Mouse (Mus musculus): ENCODE measurements around the gene Upk3bl.

DNA sequence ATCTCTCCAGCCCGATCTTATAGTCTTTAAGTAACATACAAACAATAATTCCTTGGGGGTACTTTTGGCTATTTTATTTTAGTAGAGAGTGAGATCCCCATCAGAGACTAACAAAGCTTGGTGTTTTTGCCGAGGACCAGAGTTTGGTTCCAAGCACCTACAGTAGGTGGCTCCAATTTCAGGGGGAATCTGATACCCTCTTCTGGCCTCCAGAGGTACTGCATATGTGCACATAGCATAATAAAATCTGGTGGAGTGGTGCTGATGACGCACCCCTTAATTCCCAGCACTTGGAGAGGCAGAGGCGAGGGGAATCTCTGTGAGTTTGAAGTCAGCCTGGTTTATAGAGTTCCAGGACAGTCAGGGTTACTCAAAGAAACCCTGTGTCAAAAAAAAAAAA lies 28.1 kb downstream of the Upk3bl start:
- TF ChIP-seq TCF12 (IDR thresholded peaks at IDR 0.05; ENCODE audit: insufficient read depth, poor library complexity, severe bottlenecking) (no peak), POLR2A (IDR thresholded peaks at IDR 0.05; ENCODE audit: insufficient read length, low read depth) (no peak), MYOD1 (IDR thresholded peaks at IDR 0.05; ENCODE audit: control insufficient read depth in 1 of 3, insufficient read length in 2 of 3, low read depth in 2 of 3) (no peak), USF1 (IDR thresholded peaks at IDR 0.05; ENCODE audit: low read depth) (no peak)
